Mouse (Mus musculus) lung, adult 2 months (tissue): ENCODE measurements at regions not wholly inside any gene's neighbourhood (a gene's known extent, or its start where the extent isn't known, plus 50 kb on each side); places are given as distances from the start of the nearest gene placed in this dataset.

Experiments used
- DNase-seq: peaks from one replicate; pipeline ENCODE4 v3.0.0; 2022
- H3K4me1 ChIP-seq: fragments of 200-500 bp; 2 replicates; pipeline ENCODE4 v1.6.1; 2011; ENCODE audit warnings: low read length; ENCODE audit not compliant: control insufficient read depth, insufficient read depth
- H3K4me3 ChIP-seq: fragments of 200-500 bp; replicated peaks from 2 replicates; pipeline ENCODE3; 2011; ENCODE audit warnings: low read depth, mild to moderate bottlenecking, control low read depth, low read length; ENCODE audit errors: extremely low read depth
- CTCF ChIP-seq: fragments of 200-500 bp; IDR thresholded peaks from 2 replicates; pipeline ENCODE4 v1.5.1; 2011; ENCODE audit warnings: mild to moderate bottlenecking, low read length, control low read depth; ENCODE audit not compliant: insufficient read depth
- POLR2A ChIP-seq: fragments of 200-500 bp; IDR thresholded peaks from 2 replicates; pipeline ENCODE4 v1.6.1; 2011; ENCODE audit warnings: low read depth, mild to moderate bottlenecking, control low read depth, low read length, borderline replicate concordance; ENCODE audit errors: extremely low read depth
- WGBS: fragments of 180-500 bp; shearing (Covaris S2); methylation state at CpG from one replicate; pipeline ENCODE4 v1.1.7; 2018; 5-methylcytosine and 5-hydroxymethylcytosine counted together

- no peaks in the 10 kb centered on the region for H3K4me1 ChIP-seq
- 93% methylated on average over 1 of the region's 1 CpGs for WGBS
- TF ChIP-seq POLR2A (no peak), CTCF (no peak)
- H3K4me3 ChIP-seq: no peak overlapping the region
- DNase-seq: no peak
Observed at GRCm38 (mm10) chr4:56150716-56151115, 589.2 kb upstream of the Gm26657 start.

- no peak overlapping the region for H3K4me3 ChIP-seq
- no peak for TF ChIP-seq POLR2A
- no peak for TF ChIP-seq CTCF
- 96% methylated on average over 2 of the region's 2 CpGs for WGBS
- H3K4me1 ChIP-seq: no peaks in the 10 kb centered on the region
- DNase-seq: no peak
Observed at GRCm38 (mm10) chr4:56143827-56144226, 596.0 kb upstream of the Gm26657 start.

GRCm38 (mm10) chr4:56136837-56137236 lies 603.0 kb upstream of the Gm26657 start:
- H3K4me1 ChIP-seq: no peaks in the 10 kb centered on the region
- WGBS: 84% methylated on average over 3 of the region's 3 CpGs

GRCm38 (mm10) chr4:56134350-56134749 lies 602.1 kb upstream of the Klf4 start:
- DNase-seq: no peak
- Histone ChIP-seq H3K4me3 (no peak overlapping the region), H3K4me1 (no peaks in the 10 kb centered on the region)
- 81% methylated on average over 5 of the region's 5 CpGs for WGBS
- TF ChIP-seq POLR2A (no peak), CTCF (no peak)

More at GRCm38 (mm10) chr4:56136837-56137236, 603.0 kb upstream of the Gm26657 start:
- H3K4me3 ChIP-seq: no peak overlapping the region
- TF ChIP-seq POLR2A (no peak), CTCF (no peak)
- DNase-seq: no peak

GRCm38 (mm10) chr4:56127730-56128482 lies 595.6 kb upstream of the Klf4 start:
- Histone ChIP-seq H3K4me3 (no peak overlapping the region), H3K4me1 (no peaks in the 10 kb centered on the region)
- DNase-seq: no peak
- TF ChIP-seq CTCF (no peak), POLR2A (no peak)
- 75% methylated on average over 8 of the region's 8 CpGs for WGBS

GRCm38 (mm10) chr4:56124515-56124914 lies 592.2 kb upstream of the Klf4 start:
- DNase-seq: no peak
- TF ChIP-seq CTCF (no peak), POLR2A (no peak)
- no peak overlapping the region for H3K4me3 ChIP-seq
- no peaks in the 10 kb centered on the region for H3K4me1 ChIP-seq

GRCm38 (mm10) chr4:56122198-56122597 lies 589.9 kb upstream of the Klf4 start:
- no peak for DNase-seq
- TF ChIP-seq CTCF (no peak), POLR2A (no peak)
- WGBS: 95% methylated on average over 5 of the region's 5 CpGs
- H3K4me3 ChIP-seq: no peak overlapping the region
- no peaks in the 10 kb centered on the region; the same call in 1 of the 2 replicates for H3K4me1 ChIP-seq

GRCm38 (mm10) chr4:56121664-56122063 lies 589.4 kb upstream of the Klf4 start:
- TF ChIP-seq POLR2A (no peak), CTCF (no peak)
- Histone ChIP-seq H3K4me1 (no peaks in the 10 kb centered on the region; the same call in 1 of the 2 replicates), H3K4me3 (no peak overlapping the region)
- 75% methylated on average over 5 of the region's 5 CpGs for WGBS
- no peak for DNase-seq

- Histone ChIP-seq H3K4me1 (no peaks in the 10 kb centered on the region; the same call in 1 of the 2 replicates), H3K4me3 (no peak overlapping the region)
- WGBS: 85% methylated on average over 11 of the region's 11 CpGs
- DNase-seq: no peak
- no peak for TF ChIP-seq CTCF
Observed at GRCm38 (mm10) chr4:56120357-56120756, 588.1 kb upstream of the Klf4 start.

GRCm38 (mm10) chr4:56113701-56114196 lies 581.5 kb upstream of the Klf4 start:
- peaks cover 3% of the 10 kb centered on the region for H3K4me1 ChIP-seq
- TF ChIP-seq CTCF (no peak), POLR2A (peak; percentile 30; the same call in 1 of the 2 replicates)
- no peak overlapping the region for H3K4me3 ChIP-seq
- peak; percentile 69 for DNase-seq
- under 1% methylated on average over 10 of the region's 10 CpGs for WGBS
